Mouse (Mus musculus): Measurements from ENCODE around the gene Cdh23.

- no peak for TF ChIP-seq CTCF (IDR thresholded peaks at IDR 0.05; ENCODE audit: low read depth, low read length)
- no peak for TF ChIP-seq POLR2AphosphoS5 (IDR thresholded peaks at IDR 0.05; ENCODE audit: insufficient replicate concordance, low read depth, low read length)
- no peak for TF ChIP-seq GATA1 (IDR thresholded peaks at IDR 0.05; ENCODE audit: borderline replicate concordance, low read length)
- no peak for TF ChIP-seq TAL1 (conservative IDR thresholded peaks at IDR 0.05; ENCODE audit: low read depth, low read length)
These were observed 424.0 kb downstream of the Cdh23 start for GRCm38 (mm10) chr10:60272241-60272640.

Measured in G1E (cell line).